Mouse (Mus musculus) heart, embryonic 11.5 days (tissue): ENCODE data around the gene Inafm1. TPM values are rescaled to one million over a fixed set of nuclear protein-coding genes. Genes with fewer than 3 reads are reported as not detected.
"Not testable (repeated sequence)": the region's sequence is repeated elsewhere in the genome, so short reads cannot be mapped to it uniquely, and the experiment has no call there.

Source experiments
- ATAC-seq: fragments of 200-750 bp; cut with Nextera tagmentation; replicated peaks from 2 replicates; pipeline ENCODE4 v1.8.0; 2017; ENCODE audit warnings: moderate library complexity; ENCODE audit not compliant: insufficient number of reproducible peaks, low FRiP score, low TSS enrichment
- H3K27ac ChIP-seq: fragments of 300-500 bp; sonication (generic); 2 replicates; pipeline ENCODE4 v1.5.1; 2014; ENCODE audit warnings: mild to moderate bottlenecking, low read depth, low read length
- H3K27me3 ChIP-seq: fragments of 300-500 bp; sonication (generic); 2 replicates; pipeline ENCODE4 v1.6.1; 2014; ENCODE audit warnings: mild to moderate bottlenecking, low read length, mixed read lengths; ENCODE audit not compliant: control insufficient read depth, insufficient read depth
- H3K36me3 ChIP-seq: fragments of 300-500 bp; sonication (generic); 2 replicates; pipeline ENCODE4 v1.6.1; 2014; ENCODE audit warnings: mild to moderate bottlenecking, low read length, moderate library complexity, mixed read lengths; ENCODE audit not compliant: control insufficient read depth, insufficient read depth
- H3K4me1 ChIP-seq: fragments of 300-500 bp; sonication (generic); 2 replicates; pipeline ENCODE4 v1.6.1; 2014; ENCODE audit warnings: low read length; ENCODE audit not compliant: control insufficient read depth, insufficient read depth
- H3K4me2 ChIP-seq: fragments of 300-500 bp; sonication (generic); 2 replicates; pipeline ENCODE4 v1.6.1; 2014; ENCODE audit warnings: mild to moderate bottlenecking, moderate library complexity
- H3K4me3 ChIP-seq: fragments of 300-500 bp; sonication (generic); 2 replicates; pipeline ENCODE4 v1.5.1; 2014; ENCODE audit warnings: low read depth, low read length
- H3K9ac ChIP-seq: fragments of 300-500 bp; sonication (generic); 2 replicates; pipeline ENCODE4 v1.6.1; 2014; ENCODE audit warnings: mild to moderate bottlenecking, low read depth, low read length, moderate library complexity
- H3K9me3 ChIP-seq: fragments of 300-500 bp; sonication (generic); replicated peaks from 2 replicates; pipeline ENCODE4 v1.6.1; 2016; ENCODE audit warnings: low read length; ENCODE audit not compliant: control insufficient read depth
- WGBS: fragments of 180-500 bp; shearing (Covaris S2); extraction: QIAGEN DNeasy Blood & Tissue Kit; methylation state at CpG from one replicate; pipeline ENCODE4 v1.1.7; 2014; ENCODE audit not compliant: insufficient replicate concordance; 5-methylcytosine and 5-hydroxymethylcytosine counted together
- polyA plus RNA-seq: library from polyadenylated mRNA; unstranded; fragments of >200 nt; fragmentation: Nextera tagmentation; extraction: Ambion mirVana; gene quantifications from 2 replicates; pipeline ENCODE4 v1.2.1, GENCODE M21; 2014

Gene Inafm1
- polyA plus RNA-seq, 1 experiment from 2014 or later, result 6.7 TPM

DNA sequence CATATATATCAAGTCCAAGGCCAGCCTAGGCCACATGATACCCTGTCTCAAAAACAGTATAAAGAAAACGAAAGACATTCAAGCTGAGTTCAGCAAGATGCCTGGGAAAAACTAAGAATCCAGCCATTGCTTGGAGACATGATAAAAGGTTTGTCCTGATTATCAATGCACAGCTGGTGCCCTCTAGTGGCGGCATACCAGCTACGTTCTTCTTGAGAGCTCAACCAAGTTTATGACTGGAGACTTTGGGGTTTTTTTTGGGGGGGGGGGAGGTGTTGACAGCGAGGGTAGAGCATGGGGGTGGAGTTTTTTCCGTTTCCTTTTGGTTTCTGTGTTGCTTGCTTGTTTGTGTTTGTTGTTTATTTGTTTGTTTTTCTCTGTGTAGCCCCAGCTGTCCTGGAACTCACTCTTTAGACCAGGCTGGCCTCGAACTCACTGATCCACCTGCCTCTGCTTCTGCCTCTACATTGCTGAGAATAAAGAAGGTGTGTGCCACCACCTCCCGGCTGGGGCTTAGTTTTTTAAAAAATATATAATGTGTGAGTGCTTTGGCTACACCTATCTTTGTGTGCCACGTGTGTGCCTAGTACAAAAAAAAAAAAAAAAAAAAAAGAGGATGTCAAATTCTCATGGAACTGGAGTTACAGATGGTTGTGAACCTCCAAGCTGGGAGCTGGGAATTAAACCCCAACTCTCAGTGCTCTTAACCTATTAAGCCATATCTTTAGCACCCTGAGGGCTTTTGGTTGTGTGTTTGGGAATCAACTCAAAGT lies 10.2 kb downstream of the Inafm1 start:
- WGBS, result 28% methylated on average over 8 of the region's 8 CpGs
- no peak for ATAC-seq
- Histone ChIP-seq H3K4me3 (no peak overlapping the region), H3K27ac (no peak overlapping the region), H3K4me2 (no peak overlapping the region), H3K27me3 (no peaks in the 10 kb centered on the region), H3K36me3 (no peaks in the 10 kb centered on the region), H3K4me1 (no peaks in the 10 kb centered on the region), H3K9me3 (0 out of 2 replicates have a peak, but pooled peaks cover 5% of the 10 kb centered on the region), H3K9ac (no peak overlapping the region)

DNA sequence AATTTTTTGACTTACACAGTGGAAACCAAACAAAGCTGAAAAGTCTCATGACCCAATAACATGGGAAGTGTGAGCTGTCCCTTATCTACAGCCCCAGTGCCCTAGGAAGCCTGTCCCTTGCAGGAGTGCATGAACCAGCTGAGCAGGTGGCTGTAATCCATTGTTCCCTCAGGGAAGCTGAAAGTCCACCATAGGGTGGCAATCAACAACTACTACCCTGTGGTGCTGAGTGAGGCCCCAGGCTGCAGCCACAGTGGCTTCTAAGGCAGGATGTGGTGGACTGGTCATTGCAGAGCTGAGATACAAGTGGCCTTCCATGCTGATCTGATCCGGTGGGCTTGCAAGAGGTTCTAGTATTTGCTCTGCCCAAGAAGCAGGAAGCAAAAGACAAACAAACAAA lies 12.3 kb downstream of the Inafm1 start:
- no peak overlapping the region for H3K9ac ChIP-seq
- ATAC-seq, result no peak
- H3K4me1 ChIP-seq, result no peaks in the 10 kb centered on the region
- no peaks in the 10 kb centered on the region for H3K27me3 ChIP-seq
- H3K9me3 ChIP-seq, result 0 out of 2 replicates have a peak, but pooled peaks cover 5% of the 10 kb centered on the region
- no peak overlapping the region for H3K27ac ChIP-seq
- WGBS, result 59% methylated on average over 1 of the region's 1 CpGs
- no peak overlapping the region for H3K4me3 ChIP-seq
- no peak overlapping the region for H3K4me2 ChIP-seq
- no peaks in the 10 kb centered on the region for H3K36me3 ChIP-seq

DNA sequence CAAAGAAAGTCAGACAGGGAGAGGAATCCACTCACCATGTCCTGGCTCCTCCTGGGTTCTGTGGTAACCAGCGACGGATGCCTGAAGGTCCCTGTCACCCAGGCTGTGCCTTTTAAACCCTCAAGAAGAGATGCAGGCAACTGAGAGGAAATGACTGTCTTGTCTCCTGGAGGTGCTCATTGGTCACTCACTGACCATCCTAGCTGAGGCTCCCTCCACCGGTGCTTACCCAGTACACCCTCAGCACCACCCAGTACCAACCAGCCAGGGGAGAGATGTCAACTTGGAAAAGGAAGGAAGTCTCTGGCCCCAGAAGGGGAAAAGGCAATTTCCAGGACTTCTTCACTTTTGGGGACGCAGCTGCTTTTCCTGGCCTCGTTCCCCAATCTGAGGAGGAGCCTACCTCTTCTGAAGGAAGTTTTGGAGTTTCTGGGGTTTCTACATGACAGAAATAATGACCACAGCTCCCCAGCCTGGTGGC lies 14.3 kb downstream of the Inafm1 start, which contains the start of gene C5ar1:
TSS of gene C5ar1 (minus strand) at position 431 of the 481 bp plus-strand sequence.
- H3K4me2 ChIP-seq, result no peak within 1 kb of the TSS
- H3K9me3 ChIP-seq, result no peaks in the 10 kb centered on the region
- no peak for ATAC-seq
- no peak within 1 kb of the TSS for H3K4me3 ChIP-seq
- H3K9ac ChIP-seq, result no peak within 1 kb of the TSS
- 81% methylated on average over 5 of the region's 5 CpGs for WGBS
- H3K27me3 ChIP-seq, result no peaks in the 10 kb centered on the region
- H3K4me1 ChIP-seq, result no peaks in the 10 kb centered on the region
- H3K36me3 ChIP-seq, result no peaks in the 10 kb centered on the region
- H3K27ac ChIP-seq, result no peak within 1 kb of the TSS

DNA sequence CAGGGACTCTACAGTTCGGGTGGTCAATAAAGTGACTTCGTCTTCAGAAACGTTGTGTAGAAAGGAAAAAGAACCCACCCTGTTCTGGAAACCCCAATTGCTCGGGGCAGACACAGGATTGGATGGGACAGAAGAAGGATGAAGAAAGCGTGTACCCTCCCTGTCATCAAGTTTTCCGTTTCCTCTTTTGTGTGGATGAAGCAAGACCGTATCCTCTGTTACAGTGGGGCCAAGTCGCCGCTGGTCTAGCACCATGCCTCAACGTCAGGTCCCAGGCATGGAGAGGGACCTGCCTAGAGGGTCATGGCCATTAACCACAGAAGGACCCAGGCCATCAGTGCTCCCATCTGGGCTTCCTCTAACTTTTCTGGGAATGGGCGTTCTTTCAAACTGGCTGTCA lies 15.6 kb downstream of the Inafm1 start:
- no peak overlapping the region for H3K4me3 ChIP-seq
- no peaks in the 10 kb centered on the region for H3K9me3 ChIP-seq
- no peaks in the 10 kb centered on the region for H3K27me3 ChIP-seq
- no peak overlapping the region for H3K9ac ChIP-seq
- H3K4me1 ChIP-seq, result no peaks in the 10 kb centered on the region
- no peak overlapping the region for H3K4me2 ChIP-seq
- H3K36me3 ChIP-seq, result no peaks in the 10 kb centered on the region
- 78% methylated on average over 11 of the region's 11 CpGs for WGBS
- ATAC-seq, result no peak
- no peak overlapping the region for H3K27ac ChIP-seq

DNA sequence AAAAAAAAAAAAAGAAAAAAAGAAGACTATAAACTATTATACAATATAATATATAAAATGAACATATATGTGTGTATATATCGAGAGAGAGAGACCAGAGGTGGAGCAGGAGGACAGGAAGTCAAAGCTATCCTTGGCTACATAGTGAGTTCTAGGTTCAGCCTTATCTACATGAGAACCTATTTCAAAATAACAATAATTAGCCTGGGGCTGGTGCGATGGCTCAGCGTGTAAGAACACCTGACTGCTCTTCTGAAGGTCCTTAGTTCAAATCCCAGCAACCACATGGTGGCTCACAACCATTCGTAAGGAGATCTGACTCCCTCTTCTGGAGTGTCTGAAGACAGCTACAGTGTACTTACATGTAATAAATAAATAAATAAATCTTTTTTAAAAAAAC lies 17.5 kb downstream of the Inafm1 start:
- H3K36me3 ChIP-seq, H3K27me3 ChIP-seq, H3K4me3 ChIP-seq, H3K4me2 ChIP-seq, H3K9ac ChIP-seq, H3K9me3 ChIP-seq, H3K4me1 ChIP-seq, ATAC-seq, H3K27ac ChIP-seq: not testable (repeated sequence)
- 86% methylated on average over 4 of the region's 4 CpGs for WGBS

DNA sequence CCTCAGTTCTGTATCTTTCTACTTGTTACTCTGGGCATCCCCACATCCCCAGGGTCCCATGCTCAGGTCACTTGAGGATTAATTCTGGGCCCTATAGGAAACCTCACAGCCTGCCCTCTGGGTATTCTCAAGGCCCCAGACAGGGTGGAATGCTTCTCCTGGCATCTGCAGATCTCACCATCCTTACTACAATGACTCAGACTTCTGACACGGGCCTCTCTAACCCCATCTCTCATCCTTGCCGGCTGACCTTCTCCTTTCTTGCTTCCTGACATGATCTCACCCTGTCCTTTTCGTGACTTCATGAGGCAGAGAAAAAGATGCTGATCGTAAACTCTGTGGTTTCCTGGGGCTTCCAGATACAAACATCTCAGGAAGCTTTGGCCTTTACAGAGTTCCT lies 19.2 kb downstream of the Inafm1 start:
- H3K9me3 ChIP-seq, result no peaks in the 10 kb centered on the region
- no peak overlapping the region for H3K4me2 ChIP-seq
- no peak for ATAC-seq
- no peak overlapping the region for H3K9ac ChIP-seq
- no peaks in the 10 kb centered on the region for H3K4me1 ChIP-seq
- H3K36me3 ChIP-seq, result no peaks in the 10 kb centered on the region
- H3K27me3 ChIP-seq, result no peaks in the 10 kb centered on the region
- H3K4me3 ChIP-seq, result no peak overlapping the region
- WGBS, result 47% methylated on average over 4 of the region's 4 CpGs
- H3K27ac ChIP-seq, result no peak overlapping the region

DNA sequence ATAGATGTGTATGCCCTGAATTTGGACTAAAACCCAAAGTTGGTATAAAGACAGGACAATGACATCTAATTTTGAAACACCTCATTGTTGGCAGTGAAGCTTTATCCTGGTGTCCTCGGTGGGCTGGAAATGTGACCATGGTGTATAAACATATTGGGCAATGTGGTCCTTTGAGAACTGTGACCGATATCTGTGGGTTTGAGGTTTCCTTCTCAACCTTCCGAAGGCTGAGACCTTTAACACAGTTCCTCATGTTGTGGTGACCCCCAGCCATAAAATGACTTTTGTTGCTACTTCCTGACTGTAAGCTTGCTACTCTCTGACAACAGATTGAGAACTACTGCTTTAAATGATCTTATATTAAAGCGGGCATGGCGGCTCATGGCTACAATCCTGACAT lies 22.7 kb downstream of the Inafm1 start:
- Histone ChIP-seq H3K4me2 (no peak overlapping the region), H3K4me3 (no peak overlapping the region), H3K9me3 (no peaks in the 10 kb centered on the region), H3K9ac (no peak overlapping the region), H3K36me3 (no peaks in the 10 kb centered on the region), H3K27me3 (no peaks in the 10 kb centered on the region), H3K4me1 (no peaks in the 10 kb centered on the region), H3K27ac (no peak overlapping the region)
- ATAC-seq, result no peak
- 74% methylated on average over 5 of the region's 5 CpGs for WGBS

DNA sequence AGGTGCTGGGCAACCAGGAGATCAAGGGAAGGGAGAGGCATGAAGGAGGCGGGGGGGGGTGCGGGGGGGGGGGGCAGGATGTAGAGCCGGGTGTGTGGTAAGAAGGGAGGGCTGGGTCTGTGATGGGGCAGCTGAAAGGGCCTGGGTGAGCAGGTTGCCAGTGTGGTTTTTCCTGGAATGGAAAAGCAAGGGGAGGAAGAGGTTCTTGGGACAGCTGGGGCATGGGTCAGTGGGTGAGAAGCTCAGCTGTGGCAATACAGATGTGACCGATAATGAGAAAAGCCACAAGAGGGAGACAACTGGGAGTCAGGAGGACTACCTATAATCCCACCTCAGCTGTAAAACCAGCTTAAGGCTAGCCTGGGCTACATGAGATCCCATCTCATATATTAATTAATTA lies 27.5 kb downstream of the Inafm1 start:
- no peaks in the 10 kb centered on the region for H3K9me3 ChIP-seq
- ATAC-seq, result no peak
- no peaks in the 10 kb centered on the region for H3K27me3 ChIP-seq
- no peak overlapping the region for H3K4me2 ChIP-seq
- H3K36me3 ChIP-seq, result no peaks in the 10 kb centered on the region
- H3K27ac ChIP-seq, result no peak overlapping the region
- H3K4me1 ChIP-seq, result no peaks in the 10 kb centered on the region
- 35% methylated on average over 2 of the region's 4 CpGs for WGBS
- no peak overlapping the region for H3K9ac ChIP-seq
- H3K4me3 ChIP-seq, result no peak overlapping the region

DNA sequence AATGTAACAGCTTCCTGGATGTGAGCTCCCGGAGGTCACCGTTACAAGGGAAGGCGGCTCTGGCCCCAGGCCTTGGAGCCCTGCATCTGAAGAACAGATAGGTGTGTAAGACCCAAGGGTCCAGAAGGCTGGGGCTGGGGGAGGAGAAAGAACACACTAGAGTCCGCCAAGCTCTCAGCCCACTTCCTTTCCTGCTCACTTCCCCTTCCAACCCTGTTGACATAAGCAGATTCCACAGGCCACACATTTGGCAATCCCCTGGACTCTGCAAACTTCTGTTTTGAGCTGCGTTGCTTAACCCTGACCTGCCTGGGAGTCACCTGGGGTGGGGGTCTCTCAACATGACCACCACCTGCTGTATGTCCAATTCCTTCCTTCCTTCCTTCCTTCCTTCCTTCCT lies 29.4 kb downstream of the Inafm1 start, which contains the start of gene C5ar2:
TSS of gene C5ar2 (minus strand) at position 88 of the 400 bp plus-strand sequence.
- no peaks in the 10 kb centered on the region for H3K36me3 ChIP-seq
- H3K27ac ChIP-seq, result no peak within 1 kb of the TSS
- 0 out of 2 replicates have a peak, but pooled peaks cover 3% of the 10 kb centered on the region for H3K4me1 ChIP-seq
- WGBS, result 65% methylated on average over 5 of the region's 5 CpGs
- H3K4me2 ChIP-seq, result no peak within 1 kb of the TSS
- no peaks in the 10 kb centered on the region for H3K9me3 ChIP-seq
- H3K9ac ChIP-seq, result no peak within 1 kb of the TSS
- no peaks in the 10 kb centered on the region for H3K27me3 ChIP-seq
- no peak for ATAC-seq
- H3K4me3 ChIP-seq, result no peak within 1 kb of the TSS
